In the genomic region with DNA sequence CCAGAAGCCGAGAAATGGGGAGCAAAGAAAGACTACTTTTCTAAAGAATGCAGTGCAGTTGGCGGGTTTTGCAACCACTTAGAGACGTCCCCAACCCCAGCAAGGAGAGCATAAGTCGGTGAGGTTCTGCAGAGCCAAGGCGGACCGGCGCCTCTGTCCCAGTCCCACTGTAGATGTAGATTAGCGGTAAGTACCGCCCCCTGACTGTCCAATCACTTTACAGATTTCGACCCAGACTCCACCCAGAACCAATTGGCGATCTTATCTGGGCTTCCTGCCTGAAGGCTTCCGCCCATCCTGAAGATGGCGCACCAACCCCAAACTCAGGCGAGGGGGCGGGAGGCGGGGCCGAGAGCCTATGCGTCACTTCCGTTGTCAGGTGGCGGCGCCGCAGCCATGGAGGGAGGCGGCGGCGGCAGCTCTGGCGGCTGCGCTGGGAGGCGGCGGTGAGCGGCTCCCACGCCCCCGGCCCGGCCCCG, we compare ENCODE assay signal across 8 mouse cellular contexts. TPM values are rescaled to one million over a fixed set of nuclear protein-coding genes. Genes with fewer than 3 reads are reported as not detected.
DNase-seq lines count a peak whose midpoint lies in the region; ATAC-seq lines count a peak whose summit lies in the region.

A gene (plus strand): TSS at position 368 of the 479 bp plus-strand sequence.

- peak within 1 kb of the TSS; percentile 98 for H3K4me2 ChIP-seq in hindbrain, embryonic 14.5 days (replicated peaks)

- H3K27me3 ChIP-seq in hindbrain, embryonic 14.5 days (ENCODE audit: control insufficient read depth, insufficient read depth, low read length), result no peaks in the 10 kb centered on the region

- DNase-seq in R1 (ENCODE audit: low read depth, low spot score), result peak; percentile 99
- peak; percentile 96 to 98 for DNase-seq in cerebellum, postnatal 25 days
- DNase-seq in frontal cortex, postnatal 25 days (ENCODE audit: low spot score in 2 of 2), result peak; percentile 83 to 90
- DNase-seq in hindbrain, embryonic 14.5 days (ENCODE audit: low spot score), result peak; percentile 99
- DNase-seq in layer of hippocampus, postnatal 36 days, result peak; percentile 93
- DNase-seq in lung, postnatal 36 days, result peak; percentile 98
- DNase-seq in retina, postnatal 1 day, result peak; percentile 99
- DNase-seq in urinary bladder, adult 18-20 months (ENCODE audit: low spot score in 2 of 2), result peak; percentile 90 to 95

- peak within 1 kb of the TSS; percentile 89 for H3K9ac ChIP-seq in hindbrain, embryonic 14.5 days

- peak within 1 kb of the TSS; percentile 90 for H3K27ac ChIP-seq in hindbrain, embryonic 14.5 days

- peak within 1 kb of the TSS; percentile 96 for H3K4me3 ChIP-seq in hindbrain, embryonic 14.5 days (replicated peaks; ENCODE audit: low read length)

- peaks cover 41% of the 10 kb centered on the region for H3K4me1 ChIP-seq in hindbrain, embryonic 14.5 days (replicated peaks; ENCODE audit: control insufficient read depth, insufficient read depth, low read length)

- peak; percentile 96 for ATAC-seq in hindbrain, embryonic 14.5 days (ENCODE audit: low FRiP score)

- no peaks in the 10 kb centered on the region for H3K9me3 ChIP-seq in hindbrain, embryonic 14.5 days (ENCODE audit: control insufficient read depth, low read length)

- H3K36me3 ChIP-seq in hindbrain, embryonic 14.5 days (replicated peaks; ENCODE audit: control insufficient read depth, insufficient read depth), result no peaks in the 10 kb centered on the region

- under 1% methylated on average over 34 of the region's 34 CpGs for WGBS in hindbrain, embryonic 14.5 days

RNA-seq across cellular contexts. Expression of the gene that starts here (rescaled TPM):
- polyA plus RNA-seq in hindbrain, embryonic 14.5 days (2014; fragmentation: Nextera tagmentation; extraction: Ambion mirVana), result 24.2 and 25.2 TPM in 2 replicates
- 10 to 100 TPM; 28.5 to 29.0 TPM for total RNA-seq in layer of hippocampus, postnatal 36 days (2021)

Comparison
In these comparisons a context has a peak if more than half of its experiments do, and no peak if none do; other contexts are left out.
1. Peak in every context shown above with its lines: DNase-seq, ATAC-seq, H3K4me3 ChIP-seq and H3K27ac ChIP-seq.